Mouse (Mus musculus) gastrocnemius, postnatal 25 days (tissue): Measurements from ENCODE around the gene Gm20517. TPM values are rescaled to one million over a fixed set of nuclear protein-coding genes. Genes with fewer than 3 reads are reported as not detected.

Experiments used
- DNase-seq: peaks from one replicate; pipeline ENCODE4 v3.0.0; 2022
- total RNA-seq, 2 experiments: library from RNA; stranded (reverse); gene quantifications; 1 replicate in 1 of 2; 2 replicates in 1 of 2; pipeline ENCODE4 v1.2.3; 2021

The Gm20517 gene
- total RNA-seq, 2 experiments from 2014 or later, result 2.3 to 2.5 TPM

DNA sequence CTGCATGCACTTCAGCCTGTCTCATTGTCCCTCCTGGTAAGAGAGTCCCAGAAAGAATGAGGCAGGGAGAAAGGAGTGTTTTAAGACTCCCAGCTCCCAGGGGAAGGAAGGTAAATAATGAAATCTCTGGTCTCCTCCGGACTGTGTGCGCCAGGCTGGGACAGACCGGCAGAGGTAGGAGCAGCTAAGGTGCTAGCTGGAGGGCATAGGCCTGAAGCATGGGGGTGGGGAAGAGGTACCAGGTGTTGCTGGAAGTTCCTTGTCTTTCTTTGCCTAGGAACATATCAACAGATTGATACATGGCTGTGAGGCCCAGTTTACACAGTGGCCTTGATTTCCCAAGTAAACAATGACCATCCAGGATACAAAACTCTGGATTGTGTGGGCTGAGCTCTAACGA, 97.6 kb downstream of the Gm20517 start:
- DNase-seq, result no peak

DNA sequence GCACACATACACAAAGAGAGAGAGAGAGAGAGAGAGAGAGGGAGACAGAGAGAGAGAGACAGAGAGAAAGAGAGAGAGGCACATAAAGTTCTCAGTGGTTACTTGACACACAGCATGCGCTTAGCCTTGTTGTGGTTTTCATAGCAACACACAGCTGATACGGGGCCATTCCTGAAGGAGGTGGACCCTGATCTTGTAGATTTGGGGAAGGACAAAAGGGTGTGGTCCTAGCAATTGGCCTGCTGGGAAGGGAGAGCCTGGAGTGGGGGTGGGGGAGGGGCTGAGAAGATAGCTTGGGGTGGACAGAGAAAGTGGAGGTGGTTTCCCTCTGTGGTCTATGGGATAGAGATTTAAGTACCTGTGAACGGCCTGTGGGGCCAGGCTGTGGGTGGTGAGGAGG, 98.6 kb downstream of the Gm20517 start:
- no peak for DNase-seq

DNA sequence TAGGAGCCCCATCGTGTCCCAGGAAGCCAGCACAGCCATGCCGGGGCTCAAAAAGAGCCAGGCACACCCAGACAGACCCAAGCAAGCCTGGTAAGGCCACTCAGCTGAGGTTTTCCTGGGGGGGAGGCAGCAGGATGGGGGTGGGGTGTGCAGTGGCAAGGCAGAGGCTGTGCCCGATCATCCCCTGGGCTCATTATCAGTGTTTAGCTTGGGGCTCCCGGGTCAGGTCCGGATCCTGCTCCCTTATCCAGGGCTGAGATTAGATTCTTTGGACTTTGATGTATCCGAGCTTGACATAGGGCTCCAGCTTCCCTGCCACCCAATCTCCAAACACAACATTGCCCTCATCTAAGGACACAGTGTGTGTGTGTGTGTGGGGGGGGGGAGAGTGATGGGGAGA, 100.5 kb downstream of the Gm20517 start:
- DNase-seq, result no peak

DNA sequence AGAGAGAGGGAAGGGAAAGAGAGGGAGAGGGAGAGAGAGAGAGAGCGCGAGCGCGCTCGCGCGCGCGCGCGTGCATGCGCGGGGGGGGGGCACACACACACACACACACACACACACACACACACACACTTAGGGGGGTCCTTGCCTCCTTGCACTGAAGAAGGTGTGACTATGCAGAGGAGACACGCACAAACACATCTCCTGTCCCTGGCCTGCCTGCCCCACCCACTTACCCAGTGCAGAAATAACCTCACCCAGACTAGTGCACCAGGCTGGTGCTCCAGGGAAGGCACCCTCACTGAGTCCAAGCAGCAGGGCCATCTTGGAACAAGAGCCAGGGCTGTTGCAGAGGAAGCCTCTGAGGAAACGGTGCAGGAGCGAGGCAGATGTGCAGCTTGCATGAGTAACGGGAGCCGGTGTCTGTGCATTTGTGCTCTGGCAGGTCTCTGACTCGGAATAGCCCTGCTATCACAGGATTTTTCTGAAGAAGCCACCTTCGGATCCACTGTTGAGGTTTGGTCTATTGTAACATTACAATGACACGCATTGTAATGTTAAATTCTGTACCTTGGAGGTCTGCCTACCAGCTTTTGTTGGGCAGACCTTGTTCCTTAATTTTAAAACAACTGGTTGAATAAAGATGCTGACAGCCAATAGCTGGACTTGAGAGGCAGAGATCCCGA, 101.6 kb downstream of the Gm20517 start:
- DNase-seq, result no peak

DNA sequence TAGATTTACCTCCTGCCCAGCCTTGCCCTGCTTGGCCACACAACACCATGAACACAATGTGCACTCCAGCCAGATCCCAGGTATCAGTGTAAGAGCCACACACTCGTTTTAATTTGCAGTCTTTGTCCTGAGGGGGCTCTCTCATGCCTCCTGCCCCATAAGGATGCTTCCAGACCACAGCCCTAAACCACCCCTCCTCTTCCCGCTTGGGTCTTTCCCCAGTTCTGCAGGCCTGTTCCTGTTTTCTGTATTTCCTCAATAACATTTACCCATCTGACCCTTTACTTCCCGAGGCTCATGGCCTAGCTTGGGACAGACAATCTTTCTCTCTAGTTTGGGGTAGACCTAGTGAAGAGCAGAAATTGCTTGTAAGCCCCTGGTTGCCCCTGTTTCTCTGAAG, 103.6 kb downstream of the Gm20517 start:
- DNase-seq, result no peak

DNA sequence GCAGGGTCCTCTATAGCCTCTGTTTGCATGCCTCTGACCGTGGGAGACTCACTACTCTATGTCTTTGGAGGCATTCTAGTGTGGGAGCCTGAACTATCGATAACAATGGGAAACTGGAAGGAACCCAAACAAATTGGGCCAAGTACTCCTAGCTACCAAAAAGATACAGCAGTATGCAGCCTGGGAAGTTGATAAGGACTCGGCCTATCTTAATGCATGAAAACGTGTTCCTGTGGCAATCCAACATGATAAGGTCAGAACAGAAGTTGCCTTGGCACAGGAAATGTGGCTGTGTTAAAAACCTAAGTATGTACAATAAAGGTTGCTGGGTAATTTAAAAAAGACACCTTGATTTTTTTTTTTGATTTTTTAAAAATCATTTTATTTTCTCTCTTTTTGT, 109.8 kb downstream of the Gm20517 start:
- no peak for DNase-seq

DNA sequence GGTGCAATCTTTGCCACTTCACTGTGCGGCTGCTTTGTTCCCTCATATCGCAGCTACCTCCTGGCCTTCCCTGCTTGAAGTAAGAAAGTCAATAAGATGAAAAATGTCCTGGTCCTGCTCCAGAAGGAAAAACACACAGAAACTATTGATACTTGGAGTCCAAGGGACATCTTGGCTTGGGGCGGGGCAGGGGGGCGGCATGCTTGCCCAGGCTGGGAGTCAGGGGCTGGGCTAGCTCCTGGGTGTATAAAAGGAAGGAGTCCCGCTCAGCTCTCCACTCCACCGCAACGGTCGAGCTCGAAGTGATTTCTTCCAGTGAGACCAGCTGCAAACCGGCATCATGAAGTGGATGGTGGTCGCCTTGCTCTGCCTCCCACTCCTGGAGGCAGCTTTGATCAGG, 115.2 kb downstream of the Gm20517 start, which contains the start of gene Pgc:
Pgc (plus strand) TSS at position 277 of the 400 bp plus-strand sequence.
- DNase-seq, result no peak

DNA sequence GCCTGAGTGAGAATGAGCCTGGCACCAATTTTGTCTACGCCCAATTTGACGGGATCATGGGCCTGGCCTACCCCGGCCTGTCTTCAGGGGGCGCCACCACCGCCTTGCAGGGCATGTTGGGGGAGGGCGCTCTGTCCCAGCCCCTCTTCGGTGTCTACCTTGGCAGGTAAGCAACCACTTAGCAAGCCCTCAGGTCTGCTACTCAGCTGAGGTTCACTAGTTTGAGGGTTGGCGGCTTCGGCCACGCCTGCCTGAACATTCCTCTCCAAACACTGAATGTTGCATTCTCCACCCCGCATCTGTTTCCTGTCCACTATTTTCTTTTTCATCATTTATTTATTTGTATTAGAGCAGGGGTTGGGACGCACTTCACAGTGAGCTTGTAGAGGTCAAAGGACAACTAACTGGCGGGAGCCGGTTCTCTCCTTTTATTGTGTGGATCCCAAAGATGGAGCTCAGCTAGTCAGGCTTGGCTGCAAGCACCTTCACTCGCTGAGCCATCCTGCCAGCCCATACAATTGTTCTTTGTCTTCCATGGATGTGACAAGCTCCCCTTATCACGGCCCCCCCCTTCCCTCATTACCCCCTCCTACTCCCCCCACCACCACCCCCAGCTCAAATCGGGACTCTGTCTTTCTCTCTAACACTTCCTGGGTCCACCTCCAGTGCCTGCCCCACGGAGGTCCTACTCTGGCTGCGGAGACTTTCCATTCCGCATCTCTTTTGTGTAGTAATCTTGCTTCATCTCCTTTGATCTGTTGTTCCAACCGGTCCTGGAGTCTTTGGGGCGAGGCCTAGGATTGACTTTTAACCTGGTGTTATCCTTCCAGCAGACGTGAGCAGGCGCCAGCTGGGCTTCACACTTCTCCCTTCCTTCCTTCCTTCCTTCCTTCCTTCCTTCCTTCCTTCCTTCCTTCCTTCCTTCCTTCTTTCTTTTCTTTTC, 119.5 kb downstream of the Gm20517 start:
- no peak for DNase-seq

Other genes starting within 250 kb of the Gm20517 start
- gene Mrps10, start 242.7 kb upstream of the Gm20517 start, total RNA-seq, result 10 to 100 TPM; 31.9 to 33.5 TPM
- under 1 TPM; 0.32 to 0.43 TPM for gene Guca1b, start 226.2 kb upstream of the Gm20517 start, total RNA-seq
- gene Guca1a, start 211.0 kb upstream of the Gm20517 start, total RNA-seq, result under 1 TPM in 1 of 2 experiments, not detected in 1; 0.43 TPM
- under 1 TPM; 0.49 to 0.59 TPM for gene AI661453, start 175.0 kb upstream of the Gm20517 start, total RNA-seq
- not detected for gene 1700001C19Rik, start 174.2 kb upstream of the Gm20517 start, total RNA-seq
- gene Taf8, start 109.3 kb upstream of the Gm20517 start, total RNA-seq, result 10 to 100 TPM in 1 of 2 experiments, 1 to 10 TPM in 1; 9.6 to 10.0 TPM
- gene Ccnd3, start 106.5 kb upstream of the Gm20517 start, total RNA-seq, result 10 to 100 TPM; 31.4 to 44.8 TPM
- 10 to 100 TPM; 12.1 to 13.8 TPM for gene Bysl, start 97 bp upstream of the Gm20517 start, total RNA-seq
- 10 to 100 TPM; 16.0 to 16.2 TPM for gene Med20, start within 50 bp of the Gm20517 start, total RNA-seq
- gene Usp49, start 19.1 kb downstream of the Gm20517 start, total RNA-seq, result 1 to 10 TPM; 2.2 to 2.8 TPM
- 100 to 1,000 TPM; 120 to 121 TPM for gene Tomm6, start 76.8 kb downstream of the Gm20517 start, total RNA-seq
- gene Frs3, start 77.4 kb downstream of the Gm20517 start, total RNA-seq, result 1 to 10 TPM; 3.9 to 4.0 TPM
- under 1 TPM; 0.61 to 0.70 TPM for gene Gm21981, start 82.9 kb downstream of the Gm20517 start, total RNA-seq
- 1 to 10 TPM; 1.3 to 2.6 TPM for gene Prickle4, start 83.1 kb downstream of the Gm20517 start, total RNA-seq
- not detected for gene Pgc, start 115.3 kb downstream of the Gm20517 start, total RNA-seq
- gene Tfeb, start 125.4 kb downstream of the Gm20517 start, total RNA-seq, result 10 to 100 TPM; 65.8 to 67.7 TPM
- 1 to 10 TPM; 1.0 to 1.1 TPM for gene Mdfi, start 223.1 kb downstream of the Gm20517 start, total RNA-seq